Mouse (Mus musculus): ENCODE data around the gene Bves.

DNA sequence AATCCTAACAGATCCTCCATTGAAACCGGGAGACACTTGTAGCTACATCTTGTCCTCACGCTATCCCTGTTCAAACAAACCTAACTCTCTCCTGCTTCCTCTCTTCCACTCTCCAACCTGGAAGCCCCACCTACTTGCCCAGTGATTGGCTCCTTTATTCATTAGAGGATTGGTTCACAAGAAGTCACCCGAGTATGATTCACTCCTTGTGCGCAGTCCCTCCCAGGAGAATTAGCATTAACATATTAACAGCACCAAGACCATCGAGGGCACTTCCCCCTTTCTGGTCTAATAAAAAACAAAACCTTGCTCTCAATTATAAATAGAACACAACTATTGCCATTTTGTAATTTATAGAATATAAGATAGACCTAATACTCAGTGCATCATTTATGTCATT, 40.5 kb upstream of the Bves start:
- TF ChIP-seq CTCF (conservative IDR thresholded peaks at IDR 0.05; ENCODE audit: low read length) (no peak), NANOG (IDR thresholded peaks at IDR 0.05; ENCODE audit: borderline replicate concordance, low read length) (no peak), POU5F1 (IDR thresholded peaks at IDR 0.05; ENCODE audit: borderline replicate concordance, low read length) (no peak)

Measured in E14TG2a.4 (cell line).